Mouse (Mus musculus) G1E (cell line): ENCODE measurements around the gene Lrpap1.

ENCODE experiments used
- CTCF ChIP-seq: IDR thresholded peaks from 2 replicates; pipeline ENCODE4 v1.5.1; 2012; ENCODE audit warnings: low read depth, low read length, inconsistent platforms, mixed read lengths
- GATA1 ChIP-seq: IDR thresholded peaks from 2 replicates; pipeline ENCODE4 v1.6.1; 2012; ENCODE audit warnings: borderline replicate concordance, low read length, inconsistent platforms, mixed read lengths
- TAL1 ChIP-seq: conservative IDR thresholded peaks from 2 replicates; pipeline ENCODE4 v1.6.1; 2012; ENCODE audit warnings: low read depth, low read length, inconsistent platforms, mixed read lengths

GRCm38 (mm10) chr5:35103528-35103927 is 2.0 kb downstream of the Lrpap1 start:
- TF ChIP-seq CTCF (no peak), TAL1 (no peak), GATA1 (no peak)
